Mouse (Mus musculus) intestine, postnatal 0 days (tissue): ENCODE data around the gene Hspa1a. TPM values are rescaled to one million over a fixed set of nuclear protein-coding genes. Genes with fewer than 3 reads are reported as not detected.

Experiments used
- ATAC-seq: fragments of 200-750 bp; cut with Nextera tagmentation; 2 replicates; pipeline ENCODE4 v1.8.0; 2017; ENCODE audit warnings: mild to moderate bottlenecking, moderate TSS enrichment, moderate library complexity
- H3K27ac ChIP-seq: fragments of 300-500 bp; sonication (generic); 2 replicates; pipeline ENCODE4 v1.5.1; 2014; ENCODE audit warnings: mild to moderate bottlenecking, low read depth, low read length, moderate library complexity
- H3K27me3 ChIP-seq: fragments of 300-500 bp; sonication (generic); replicated peaks from 2 replicates; pipeline ENCODE4 v1.6.1; 2014; ENCODE audit warnings: low read length, mixed read lengths; ENCODE audit not compliant: control insufficient read depth, insufficient read depth
- H3K36me3 ChIP-seq: fragments of 300-500 bp; sonication (generic); 2 replicates; pipeline ENCODE4 v1.6.1; 2014; ENCODE audit warnings: mild to moderate bottlenecking, moderate library complexity; ENCODE audit not compliant: control insufficient read depth, insufficient read depth
- H3K4me1 ChIP-seq: fragments of 300-500 bp; sonication (generic); replicated peaks from 2 replicates; pipeline ENCODE4 v1.6.1; 2014; ENCODE audit warnings: antibody characterized with exemption, low read length, mixed read lengths; ENCODE audit not compliant: control insufficient read depth, insufficient read depth
- H3K4me2 ChIP-seq: fragments of 300-500 bp; sonication (generic); replicated peaks from 2 replicates; pipeline ENCODE4 v1.6.1; 2014; ENCODE audit warnings: low read depth, mild to moderate bottlenecking, moderate library complexity
- H3K4me3 ChIP-seq: fragments of 300-500 bp; sonication (generic); 2 replicates; pipeline ENCODE4 v1.5.1; 2014; ENCODE audit warnings: low read depth, low read length
- H3K9ac ChIP-seq: fragments of 300-500 bp; sonication (generic); 2 replicates; pipeline ENCODE4 v1.6.1; 2014; ENCODE audit warnings: mild to moderate bottlenecking, low read depth, low read length
- H3K9me3 ChIP-seq: fragments of 300-500 bp; sonication (generic); 2 replicates; pipeline ENCODE4 v1.6.1; 2016; ENCODE audit warnings: mixed run types; ENCODE audit not compliant: control insufficient read depth
- CTCF ChIP-seq: sonication (generic); IDR thresholded peaks from 2 replicates; pipeline ENCODE4 v1.5.1; 2016; ENCODE audit warnings: low read depth, mild to moderate bottlenecking, control low read depth, antibody characterized with exemption, moderate library complexity
- WGBS: fragments of 180-500 bp; shearing (Covaris S2); extraction: QIAGEN DNeasy Blood & Tissue Kit; methylation state at CpG from one replicate; pipeline ENCODE4 v1.1.7; 2014; 5-methylcytosine and 5-hydroxymethylcytosine counted together
- polyA plus RNA-seq: library from polyadenylated mRNA; unstranded; fragments of >200 nt; fragmentation: Nextera tagmentation; extraction: Ambion mirVana; gene quantifications from 2 replicates; pipeline ENCODE4 v1.2.1, GENCODE M21; 2015

Gene Hspa1a
- polyA plus RNA-seq, 1 experiment from 2014 or later: 6.5 TPM

DNA sequence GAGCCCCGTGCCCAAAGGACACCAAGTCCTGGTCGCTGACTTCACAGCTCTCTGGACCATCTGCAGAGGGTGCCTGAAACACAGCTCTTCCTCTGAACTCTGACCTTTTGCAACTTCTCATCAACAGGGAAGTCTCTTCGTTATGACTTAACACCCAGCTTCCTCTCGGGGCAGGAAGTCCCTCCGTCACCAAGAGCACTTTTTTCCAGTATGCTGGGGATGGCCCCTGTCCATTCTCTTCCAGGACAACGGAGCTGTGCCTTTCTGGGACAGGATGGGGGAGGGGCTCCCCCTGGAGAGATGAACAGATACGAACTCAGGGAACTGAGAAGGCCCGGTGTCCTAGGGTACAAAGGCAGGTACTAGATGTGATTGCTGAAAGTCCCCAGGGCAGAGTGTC, 37.1 kb downstream of the Hspa1a start:
- no peaks in the 10 kb centered on the region for H3K4me1 ChIP-seq
- peak overlapping the region; percentile 95 for H3K4me2 ChIP-seq
- peak overlapping the region; percentile 23; the same call in 1 of the 2 replicates for H3K4me3 ChIP-seq
- no peaks in the 10 kb centered on the region for H3K27me3 ChIP-seq
- H3K27ac ChIP-seq: 0 out of 2 replicates have a peak overlapping the region, but pooled peaks have one; percentile 21
- 42% methylated on average over 8 of the region's 8 CpGs for whole genome bisulfite sequencing
- peaks cover 31% of the 10 kb centered on the region for H3K36me3 ChIP-seq
- no peak for TF ChIP-seq CTCF
- no peak for ATAC-seq
- H3K9ac ChIP-seq: peak overlapping the region; percentile 17; the same call in 1 of the 2 replicates
- H3K9me3 ChIP-seq: no peaks in the 10 kb centered on the region

DNA sequence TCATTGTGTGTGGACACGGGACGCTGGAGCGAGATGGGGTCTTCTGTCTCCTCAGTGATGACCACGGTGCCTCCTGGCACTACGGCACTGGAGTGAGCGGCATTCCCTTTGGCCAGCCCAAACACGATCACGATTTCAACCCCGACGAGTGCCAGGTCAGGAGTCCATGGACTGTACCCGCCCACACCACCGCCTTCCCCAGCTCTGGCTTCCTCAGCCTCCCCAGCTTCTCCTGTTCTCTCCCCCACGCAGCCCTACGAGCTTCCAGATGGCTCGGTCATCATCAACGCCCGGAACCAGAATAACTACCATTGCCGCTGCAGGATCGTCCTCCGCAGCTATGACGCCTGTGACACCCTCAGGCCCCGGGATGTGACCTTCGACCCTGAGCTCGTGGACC, 37.9 kb downstream of the Hspa1a start:
- 62% methylated on average over 24 of the region's 24 CpGs for WGBS
- Histone ChIP-seq H3K4me1 (no peaks in the 10 kb centered on the region), H3K27ac (no peak overlapping the region), H3K36me3 (peaks cover 31% of the 10 kb centered on the region), H3K27me3 (no peaks in the 10 kb centered on the region), H3K4me2 (peak overlapping the region; percentile 95), H3K9me3 (no peaks in the 10 kb centered on the region), H3K9ac (peak overlapping the region; percentile 2; the same call in 1 of the 2 replicates), H3K4me3 (peak overlapping the region; percentile 23)
- no peak for ATAC-seq
- TF ChIP-seq CTCF: no peak

DNA sequence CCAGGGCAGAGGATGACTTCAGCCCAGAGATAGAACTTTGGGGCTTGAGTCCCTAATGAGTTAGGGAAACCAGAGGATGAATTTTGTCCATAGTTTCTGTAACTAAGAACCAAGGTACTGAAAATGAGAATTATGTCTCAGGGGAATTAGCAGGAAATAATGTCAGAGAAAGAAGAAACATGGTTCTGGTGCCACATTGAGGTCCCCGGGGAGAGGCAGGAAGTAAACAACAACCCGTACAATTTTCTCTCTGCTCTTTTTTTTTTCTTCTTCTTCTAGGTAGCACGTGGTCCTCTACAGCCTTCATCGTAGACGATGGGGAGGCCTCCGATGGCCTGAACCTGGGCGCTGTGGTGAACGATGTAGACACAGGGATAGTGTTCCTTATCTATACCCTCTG, 39.7 kb downstream of the Hspa1a start:
- no peaks in the 10 kb centered on the region for H3K9me3 ChIP-seq

DNA sequence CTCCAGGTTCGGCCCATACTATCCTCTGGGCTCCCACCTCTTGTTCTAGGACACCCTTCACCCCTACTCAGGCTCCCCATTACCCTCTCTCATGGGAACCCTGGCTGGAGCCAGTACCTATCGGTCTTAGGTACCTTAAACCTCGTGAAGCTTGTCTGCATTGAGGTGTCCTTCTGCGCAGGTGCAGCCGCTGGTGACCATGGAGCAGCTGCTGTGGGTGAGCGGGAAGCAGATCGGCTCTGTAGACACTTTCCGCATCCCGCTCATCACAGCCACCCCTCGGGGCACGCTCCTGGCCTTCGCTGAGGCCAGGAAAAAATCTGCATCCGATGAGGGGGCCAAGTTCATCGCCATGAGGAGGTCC, 40.2 kb downstream of the Hspa1a start:
- WGBS: 7% methylated on average over 14 of the region's 14 CpGs
- Histone ChIP-seq H3K27ac (peak overlapping the region; percentile 80), H3K9ac (peak overlapping the region; percentile 77), H3K9me3 (no peaks in the 10 kb centered on the region), H3K4me1 (no peaks in the 10 kb centered on the region), H3K27me3 (no peaks in the 10 kb centered on the region), H3K4me3 (peak overlapping the region; percentile 77), H3K4me2 (peak overlapping the region; percentile 95), H3K36me3 (peaks cover 43% of the 10 kb centered on the region)
- ATAC-seq: 0 out of 2 replicates have a peak, but pooled peaks have one; percentile 2
- TF ChIP-seq CTCF: no peak

More for the DNA sequence above, 39.7 kb downstream of the Hspa1a start:
- Histone ChIP-seq H3K4me3 (peak overlapping the region; percentile 77), H3K9ac (peak overlapping the region; percentile 77; the same call in 1 of the 2 replicates), H3K27me3 (no peaks in the 10 kb centered on the region), H3K36me3 (peaks cover 43% of the 10 kb centered on the region), H3K27ac (no peak overlapping the region), H3K4me1 (no peaks in the 10 kb centered on the region), H3K4me2 (peak overlapping the region; percentile 95)
- no peak for ATAC-seq
- 36% methylated on average over 8 of the region's 8 CpGs for WGBS
- TF ChIP-seq CTCF: no peak

DNA sequence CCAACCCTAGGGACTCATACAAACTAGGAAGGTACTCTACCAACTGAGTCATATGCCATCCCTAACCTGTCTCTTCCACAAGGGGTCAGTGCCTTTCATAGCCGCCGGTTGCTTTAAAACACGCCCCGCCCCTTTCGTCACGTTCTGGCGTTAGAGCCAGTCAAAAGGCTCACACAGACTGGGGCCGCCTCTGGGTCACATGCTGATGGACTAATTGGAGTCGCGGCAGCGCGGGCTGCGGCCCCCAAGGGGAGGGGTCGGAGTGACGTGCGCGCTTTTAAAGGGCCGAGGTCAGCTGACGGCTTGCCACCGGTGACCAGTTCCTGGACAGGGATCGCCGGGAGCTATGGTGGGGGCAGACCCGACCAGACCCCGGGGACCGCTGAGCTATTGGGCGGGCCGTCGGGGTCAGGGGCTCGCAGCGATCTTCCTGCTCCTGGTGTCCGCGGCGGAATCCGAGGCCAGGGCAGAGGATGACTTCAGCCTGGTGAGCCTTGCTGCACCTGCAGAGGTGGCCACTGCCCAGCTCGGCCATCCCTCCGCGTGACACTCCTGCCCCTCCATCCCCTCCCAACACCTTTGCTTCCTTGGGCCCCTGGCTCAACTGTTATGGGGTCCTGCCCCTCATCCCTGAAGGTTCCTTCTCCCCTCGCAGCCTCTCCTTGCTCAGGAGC, 40.8 kb downstream of the Hspa1a start, which contains the start of gene Neu1:
TSS of gene Neu1 (plus strand) at position 193 of the 674 bp plus-strand sequence.
- under 1% methylated on average over 34 of the region's 38 CpGs for WGBS
- TF ChIP-seq CTCF: peak; percentile 91
- Histone ChIP-seq H3K27ac (peak within 1 kb of the TSS; percentile 80), H3K9ac (peak within 1 kb of the TSS; percentile 77), H3K4me1 (no peaks in the 10 kb centered on the region), H3K4me3 (peak within 1 kb of the TSS; percentile 77), H3K36me3 (peaks cover 43% of the 10 kb centered on the region), H3K4me2 (peak within 1 kb of the TSS; percentile 95), H3K27me3 (no peaks in the 10 kb centered on the region), H3K9me3 (no peaks in the 10 kb centered on the region)
- peak; percentile 95 for ATAC-seq

DNA sequence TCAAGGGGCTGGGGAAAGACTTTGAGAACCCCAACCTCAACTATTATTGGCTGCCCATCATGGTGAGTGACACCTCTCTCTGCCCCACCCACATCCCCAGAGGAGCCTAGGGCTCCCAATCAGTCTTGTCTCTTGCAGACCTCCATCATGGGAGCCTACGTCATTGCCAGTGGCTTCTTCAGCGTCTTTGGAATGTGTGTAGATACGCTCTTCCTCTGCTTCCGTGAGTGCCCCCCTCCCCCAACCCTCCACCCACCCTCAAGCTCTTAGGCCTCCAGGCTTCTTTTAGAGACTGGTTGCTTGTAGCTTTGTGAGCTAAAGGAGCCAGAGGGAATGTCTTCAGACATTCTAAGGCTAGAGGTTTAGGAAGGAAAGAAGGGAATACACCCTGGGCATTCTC, 43.1 kb downstream of the Hspa1a start:
- ATAC-seq: no peak
- Histone ChIP-seq H3K27ac (no peak overlapping the region), H3K4me2 (no peak overlapping the region), H3K27me3 (no peaks in the 10 kb centered on the region), H3K36me3 (peaks cover 24% of the 10 kb centered on the region; the same call in 1 of the 2 replicates), H3K4me3 (no peak overlapping the region), H3K4me1 (no peaks in the 10 kb centered on the region), H3K9me3 (no peaks in the 10 kb centered on the region), H3K9ac (no peak overlapping the region)
- no peak for TF ChIP-seq CTCF
- 68% methylated on average over 4 of the region's 4 CpGs for WGBS
